Mouse (Mus musculus): ENCODE results near the gene Ly75. TPM values are rescaled to one million over a fixed set of nuclear protein-coding genes. Genes with fewer than 3 reads are reported as not detected.

Ly75 gene
- polyA plus RNA-seq, 1 experiment from 2014 or later, result 1.6 TPM

DNA sequence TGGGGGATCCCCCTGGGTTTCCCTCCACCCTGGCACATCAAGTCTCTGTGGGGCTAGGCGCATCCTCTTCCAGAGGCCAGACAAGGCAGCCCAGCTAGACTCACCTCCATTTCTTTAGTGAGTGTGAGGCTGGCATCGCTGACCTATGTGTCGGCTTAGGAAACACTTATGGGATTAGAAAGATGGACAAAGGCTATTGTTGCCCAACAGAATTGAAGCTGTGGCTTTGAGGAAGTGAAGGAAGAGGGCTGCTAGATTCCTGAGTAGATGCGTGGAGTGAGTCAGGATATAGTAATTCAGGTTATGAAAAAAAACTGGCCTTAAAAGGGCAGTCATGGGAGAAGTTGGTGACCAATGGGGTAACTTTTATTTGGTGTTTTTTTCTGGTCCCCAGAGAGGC, 13.6 kb downstream of the Ly75 start:
- ATAC-seq (ENCODE audit: insufficient number of reproducible peaks, insufficient read depth, low FRiP score, low read depth), result no peak
- Histone ChIP-seq H3K4me3 (ENCODE audit: control insufficient read depth in 1 of 2, insufficient read depth in 1 of 2, low read depth in 1 of 2, low read length in 2 of 2) (no peak overlapping the region), H3K9me3 (ENCODE audit: control insufficient read depth, low read length) (no peaks in the 10 kb centered on the region), H3K27me3 (ENCODE audit: control insufficient read depth, insufficient read depth, low read length) (no peaks in the 10 kb centered on the region), H3K27ac (replicated peaks in 1 of 2; ENCODE audit: control insufficient read depth in 1 of 2, insufficient read depth in 1 of 2, low read depth in 2 of 2, low read length in 2 of 2) (no peak overlapping the region), H3K4me2 (ENCODE audit: low read length) (no peak overlapping the region), H3K4me1 (ENCODE audit: control insufficient read depth in 2 of 2, insufficient read depth in 2 of 2, low read length in 2 of 2) (peaks cover 6 to 15% of the 10 kb centered on the region in 2 experiments), H3K9ac (ENCODE audit: low read length) (no peak overlapping the region), H3K36me3 (ENCODE audit: control insufficient read depth, insufficient read depth, low read length) (no peaks in the 10 kb centered on the region)
- 79% methylated on average over 4 of the region's 4 CpGs for WGBS

- no peak overlapping the region for H3K27ac ChIP-seq (replicated peaks in 1 of 2; ENCODE audit: control insufficient read depth in 1 of 2, insufficient read depth in 1 of 2, low read depth in 2 of 2, low read length in 2 of 2)
- no peak overlapping the region for H3K4me3 ChIP-seq (ENCODE audit: control insufficient read depth in 1 of 2, insufficient read depth in 1 of 2, low read depth in 1 of 2, low read length in 2 of 2)
- H3K9ac ChIP-seq (ENCODE audit: low read length), result no peak overlapping the region
- no peak for ATAC-seq (ENCODE audit: insufficient number of reproducible peaks, insufficient read depth, low FRiP score, low read depth)
- H3K4me2 ChIP-seq (ENCODE audit: low read length), result no peak overlapping the region
- H3K36me3 ChIP-seq (ENCODE audit: control insufficient read depth, insufficient read depth, low read length), result no peaks in the 10 kb centered on the region
- H3K27me3 ChIP-seq (ENCODE audit: control insufficient read depth, insufficient read depth, low read length), result no peaks in the 10 kb centered on the region
- 80% methylated on average over 7 of the region's 7 CpGs for WGBS
- no peaks in the 10 kb centered on the region for H3K9me3 ChIP-seq (ENCODE audit: control insufficient read depth, low read length)
- peaks cover 6 to 15% of the 10 kb centered on the region in 2 experiments for H3K4me1 ChIP-seq (ENCODE audit: control insufficient read depth in 2 of 2, insufficient read depth in 2 of 2, low read length in 2 of 2)
Measured at GRCm38 (mm10) chr2:60367871-60368270, 15.2 kb downstream of the Ly75 start.

DNA sequence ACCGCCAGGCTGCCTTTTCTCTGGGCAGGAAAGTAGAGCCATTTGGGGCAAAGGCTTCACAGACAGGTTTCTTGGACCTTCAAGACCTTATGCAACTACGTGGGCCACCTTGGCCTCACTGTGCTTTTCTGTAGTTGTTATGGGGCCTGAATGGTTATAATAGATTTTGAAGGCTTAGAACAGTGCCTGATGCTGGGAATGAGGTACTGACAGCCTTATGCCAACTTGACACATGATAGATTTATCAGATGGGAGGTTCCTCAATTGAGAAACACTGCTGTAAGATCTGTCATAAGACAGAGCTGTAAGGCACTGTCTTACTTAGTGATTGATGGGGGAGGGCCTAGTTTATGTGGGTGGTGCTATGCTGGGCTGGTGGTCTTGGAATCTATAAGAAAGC, 15.9 kb downstream of the Ly75 start:
- no peak overlapping the region for H3K4me2 ChIP-seq (ENCODE audit: low read length)
- H3K27me3 ChIP-seq (ENCODE audit: control insufficient read depth, insufficient read depth, low read length), result no peaks in the 10 kb centered on the region
- no peaks in the 10 kb centered on the region for H3K9me3 ChIP-seq (ENCODE audit: control insufficient read depth, low read length)
- ATAC-seq (ENCODE audit: insufficient number of reproducible peaks, insufficient read depth, low FRiP score, low read depth), result no peak
- no peak overlapping the region for H3K4me3 ChIP-seq (ENCODE audit: control insufficient read depth in 1 of 2, insufficient read depth in 1 of 2, low read depth in 1 of 2, low read length in 2 of 2)
- H3K9ac ChIP-seq (ENCODE audit: low read length), result no peak overlapping the region
- H3K27ac ChIP-seq (replicated peaks in 1 of 2; ENCODE audit: control insufficient read depth in 1 of 2, insufficient read depth in 1 of 2, low read depth in 2 of 2, low read length in 2 of 2), result no peak overlapping the region
- 89% methylated on average over 2 of the region's 2 CpGs for WGBS
- H3K36me3 ChIP-seq (ENCODE audit: control insufficient read depth, insufficient read depth, low read length), result no peaks in the 10 kb centered on the region
- H3K4me1 ChIP-seq (ENCODE audit: control insufficient read depth in 2 of 2, insufficient read depth in 2 of 2, low read length in 2 of 2), result peaks cover 6 to 15% of the 10 kb centered on the region in 2 experiments

DNA sequence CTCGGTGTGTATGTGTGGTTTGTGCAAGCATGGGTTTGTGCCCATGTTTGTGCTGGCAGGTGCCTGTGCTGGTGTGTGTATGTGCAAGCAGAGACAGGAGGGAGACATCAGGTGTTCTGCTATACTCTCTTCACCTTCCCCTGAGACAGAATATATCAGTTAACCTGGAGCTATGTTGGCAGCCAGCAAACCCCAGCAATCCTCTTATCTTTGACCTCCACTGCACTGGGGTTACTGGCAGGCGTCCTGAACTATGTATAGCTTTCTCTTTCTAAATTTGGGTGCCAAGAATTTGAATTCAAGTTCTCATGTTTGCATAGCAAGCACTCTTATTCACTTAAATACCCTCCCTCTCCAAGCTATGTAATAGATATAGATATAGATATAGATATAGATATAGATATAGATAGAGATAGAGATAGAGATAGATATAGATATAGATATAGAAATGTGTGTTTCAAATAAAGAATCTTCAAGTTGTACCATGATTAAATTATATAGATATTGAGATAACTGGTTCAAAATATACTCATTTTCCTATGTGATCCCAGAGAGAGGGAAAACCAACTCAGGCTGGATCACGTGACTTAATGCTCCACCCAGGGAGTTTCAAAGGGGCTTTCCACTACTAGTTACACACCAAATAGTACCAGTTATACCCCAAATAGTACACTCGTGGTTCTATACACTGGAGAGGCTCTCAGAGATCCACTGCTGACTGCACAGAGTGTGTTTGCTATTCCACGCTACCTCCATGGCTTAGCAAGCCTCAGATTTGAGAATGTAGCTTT, 17.1 kb downstream of the Ly75 start:
- Histone ChIP-seq H3K27me3 (ENCODE audit: control insufficient read depth, insufficient read depth, low read length) (no peaks in the 10 kb centered on the region), H3K4me2 (ENCODE audit: low read length) (no peak overlapping the region), H3K36me3 (ENCODE audit: control insufficient read depth, insufficient read depth, low read length) (no peaks in the 10 kb centered on the region), H3K4me3 (ENCODE audit: control insufficient read depth in 1 of 2, insufficient read depth in 1 of 2, low read depth in 1 of 2, low read length in 2 of 2) (no peak overlapping the region), H3K9ac (ENCODE audit: low read length) (no peak overlapping the region), H3K27ac (replicated peaks in 1 of 2; ENCODE audit: control insufficient read depth in 1 of 2, insufficient read depth in 1 of 2, low read depth in 2 of 2, low read length in 2 of 2) (no peak overlapping the region), H3K9me3 (ENCODE audit: control insufficient read depth, low read length) (no peaks in the 10 kb centered on the region), H3K4me1 (ENCODE audit: control insufficient read depth in 2 of 2, insufficient read depth in 2 of 2, low read length in 2 of 2) (peaks cover 6 to 15% of the 10 kb centered on the region in 2 experiments)
- 64% methylated on average over 5 of the region's 5 CpGs for WGBS
- no peak for ATAC-seq (ENCODE audit: insufficient number of reproducible peaks, insufficient read depth, low FRiP score, low read depth)

DNA sequence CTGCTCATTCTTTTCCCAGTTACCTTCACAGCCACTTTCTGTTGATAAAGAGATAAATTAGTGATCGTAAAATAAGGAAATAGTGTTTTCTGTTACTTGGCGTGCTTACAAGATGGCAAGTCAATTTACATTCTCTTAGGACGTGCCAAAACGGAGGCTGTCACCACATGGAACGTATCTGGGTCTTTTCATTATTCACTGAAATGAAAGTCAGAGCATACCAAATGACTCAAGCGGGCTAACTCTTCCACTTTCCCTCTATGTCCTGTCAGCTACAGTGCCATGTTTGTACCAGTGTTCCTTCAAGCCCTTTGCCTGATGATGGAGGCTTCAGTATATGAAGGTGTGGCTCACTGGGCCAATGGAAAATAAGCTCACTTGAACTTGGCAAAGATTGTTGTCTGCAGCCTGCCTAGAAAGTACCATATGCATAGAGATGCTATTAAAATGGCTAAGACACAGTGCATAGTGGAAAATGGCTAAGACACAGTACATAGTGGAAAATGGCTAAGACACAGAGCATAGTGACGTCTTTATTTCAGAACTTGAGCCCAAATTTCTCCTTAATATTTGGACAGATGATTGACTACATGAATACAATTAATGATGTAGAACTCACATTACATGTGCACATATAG, 17.8 kb downstream of the Ly75 start:
- 66% methylated on average over 7 of the region's 7 CpGs for WGBS
- Histone ChIP-seq H3K4me1 (ENCODE audit: control insufficient read depth in 2 of 2, insufficient read depth in 2 of 2, low read length in 2 of 2) (peaks cover 6 to 15% of the 10 kb centered on the region in 2 experiments), H3K4me2 (ENCODE audit: low read length) (no peak overlapping the region)

DNA sequence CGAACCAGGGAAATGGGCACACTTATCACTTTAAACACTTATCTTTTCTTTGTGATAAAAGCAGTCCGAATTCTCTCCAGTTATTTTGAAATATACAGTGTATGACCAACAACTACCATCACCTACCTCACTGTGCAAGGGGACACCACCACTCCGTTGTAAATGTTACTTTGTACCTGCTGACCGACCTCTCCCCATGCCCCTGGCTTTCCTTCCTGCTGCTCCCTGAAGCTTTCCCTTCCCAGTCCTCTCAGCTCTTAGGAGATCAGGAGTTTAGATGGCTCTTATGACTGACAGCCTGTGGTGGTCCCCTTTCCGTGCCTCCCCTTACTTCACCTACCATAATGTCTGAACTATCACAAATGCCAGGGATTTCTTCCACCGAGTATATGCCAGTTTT, 21.0 kb downstream of the Ly75 start:
- no peaks in the 10 kb centered on the region for H3K27me3 ChIP-seq (ENCODE audit: control insufficient read depth, insufficient read depth, low read length)

More for the DNA sequence above, 17.8 kb downstream of the Ly75 start:
- H3K27me3 ChIP-seq (ENCODE audit: control insufficient read depth, insufficient read depth, low read length), result no peaks in the 10 kb centered on the region
- H3K9ac ChIP-seq (ENCODE audit: low read length), result no peak overlapping the region
- no peak overlapping the region for H3K4me3 ChIP-seq (ENCODE audit: control insufficient read depth in 1 of 2, insufficient read depth in 1 of 2, low read depth in 1 of 2, low read length in 2 of 2)
- H3K27ac ChIP-seq (replicated peaks in 1 of 2; ENCODE audit: control insufficient read depth in 1 of 2, insufficient read depth in 1 of 2, low read depth in 2 of 2, low read length in 2 of 2), result no peak overlapping the region
- no peaks in the 10 kb centered on the region for H3K9me3 ChIP-seq (ENCODE audit: control insufficient read depth, low read length)
- no peak for ATAC-seq (ENCODE audit: insufficient number of reproducible peaks, insufficient read depth, low FRiP score, low read depth)
- no peaks in the 10 kb centered on the region for H3K36me3 ChIP-seq (ENCODE audit: control insufficient read depth, insufficient read depth, low read length)

GRCm38 (mm10) chr2:60359796-60360195, 23.3 kb downstream of the Ly75 start:
- WGBS, result 95% methylated on average over 3 of the region's 3 CpGs
- no peak for ATAC-seq (ENCODE audit: insufficient number of reproducible peaks, insufficient read depth, low FRiP score, low read depth)
- H3K27me3 ChIP-seq (ENCODE audit: control insufficient read depth, insufficient read depth, low read length), result no peaks in the 10 kb centered on the region

More for the DNA sequence above, 21.0 kb downstream of the Ly75 start:
- no peaks in the 10 kb centered on the region for H3K36me3 ChIP-seq (ENCODE audit: control insufficient read depth, insufficient read depth, low read length)
- no peak overlapping the region for H3K4me3 ChIP-seq (ENCODE audit: control insufficient read depth in 1 of 2, insufficient read depth in 1 of 2, low read depth in 1 of 2, low read length in 2 of 2)
- H3K4me2 ChIP-seq (ENCODE audit: low read length), result no peak overlapping the region
- H3K4me1 ChIP-seq (ENCODE audit: control insufficient read depth in 2 of 2, insufficient read depth in 2 of 2, low read length in 2 of 2), result peaks cover 6 to 15% of the 10 kb centered on the region in 2 experiments
- 81% methylated on average over 6 of the region's 6 CpGs for WGBS
- no peak for ATAC-seq (ENCODE audit: insufficient number of reproducible peaks, insufficient read depth, low FRiP score, low read depth)
- no peak overlapping the region for H3K27ac ChIP-seq (replicated peaks in 1 of 2; ENCODE audit: control insufficient read depth in 1 of 2, insufficient read depth in 1 of 2, low read depth in 2 of 2, low read length in 2 of 2)
- H3K9me3 ChIP-seq (ENCODE audit: control insufficient read depth, low read length), result no peaks in the 10 kb centered on the region
- H3K9ac ChIP-seq (ENCODE audit: low read length), result no peak overlapping the region

More at GRCm38 (mm10) chr2:60359796-60360195, 23.3 kb downstream of the Ly75 start:
- no peak overlapping the region for H3K4me3 ChIP-seq (ENCODE audit: control insufficient read depth in 1 of 2, insufficient read depth in 1 of 2, low read depth in 1 of 2, low read length in 2 of 2)
- no peaks in the 10 kb centered on the region for H3K9me3 ChIP-seq (ENCODE audit: control insufficient read depth, low read length)
- no peak overlapping the region for H3K9ac ChIP-seq (ENCODE audit: low read length)
- H3K36me3 ChIP-seq (ENCODE audit: control insufficient read depth, insufficient read depth, low read length), result no peaks in the 10 kb centered on the region
- peaks cover 5% of the 10 kb centered on the region in 2 experiments for H3K4me1 ChIP-seq (ENCODE audit: control insufficient read depth in 2 of 2, insufficient read depth in 2 of 2, low read length in 2 of 2)
- no peak overlapping the region for H3K27ac ChIP-seq (replicated peaks in 1 of 2; ENCODE audit: control insufficient read depth in 1 of 2, insufficient read depth in 1 of 2, low read depth in 2 of 2, low read length in 2 of 2)
- no peak overlapping the region for H3K4me2 ChIP-seq (ENCODE audit: low read length)
